Comparison of ENCODE assay signal across 27 mouse cellular contexts in genomic region chr6:28645231-28645630, GRCm38 (mm10).
"Had no signal": no experiment of that assay in that cellular context is flagged by ENCODE, and none has a peak within 500 bp of the region (broad histone marks: within the 10 kb centered on the region; RNA-seq: fewer than 3 reads in every experiment).

No protein-coding gene starts in this region.

- H3K27me3 ChIP-seq: limb, embryonic 12.5 days; limb, embryonic 13.5 days; limb, embryonic 15.5 days; liver, embryonic 12.5 days; liver, embryonic 13.5 days; liver, embryonic 15.5 days; lung, embryonic 15.5 days; megakaryocyte, embryonic 14.5 days; midbrain, embryonic 12.5 days; midbrain, embryonic 13.5 days; midbrain, embryonic 15.5 days; neural tube, embryonic 12.5 days had no signal

- H3K9ac ChIP-seq: limb, embryonic 12.5 days; limb, embryonic 13.5 days; limb, embryonic 15.5 days; liver, embryonic 12.5 days; liver, embryonic 13.5 days; liver, embryonic 14.5 days; liver, embryonic 15.5 days; liver, postnatal 0 days; lung, embryonic 14.5 days; lung, embryonic 15.5 days; midbrain, embryonic 12.5 days; midbrain, embryonic 13.5 days; midbrain, embryonic 15.5 days; neural tube, embryonic 12.5 days had no signal

- H3K36me3 ChIP-seq: limb, embryonic 10.5 days; limb, embryonic 12.5 days; limb, embryonic 13.5 days; limb, embryonic 15.5 days; liver, embryonic 12.5 days; liver, embryonic 13.5 days; liver, embryonic 15.5 days; lung, embryonic 15.5 days; midbrain, embryonic 10.5 days; midbrain, embryonic 12.5 days; midbrain, embryonic 13.5 days; midbrain, embryonic 15.5 days; neural tube, embryonic 12.5 days had no signal

- H3K9me3 ChIP-seq: limb, embryonic 10.5 days; limb, embryonic 12.5 days; limb, embryonic 13.5 days; limb, embryonic 15.5 days; liver, embryonic 12.5 days; liver, embryonic 13.5 days; liver, embryonic 15.5 days; lung, embryonic 15.5 days; megakaryocyte, embryonic 14.5 days; midbrain, embryonic 10.5 days; midbrain, embryonic 12.5 days; midbrain, embryonic 13.5 days; midbrain, embryonic 15.5 days; neural tube, embryonic 12.5 days had no signal

- H3K4me1 ChIP-seq: limb, embryonic 10.5 days; limb, embryonic 12.5 days; liver, embryonic 12.5 days; liver, embryonic 13.5 days; liver, embryonic 15.5 days; lung, embryonic 15.5 days; midbrain, embryonic 10.5 days had no signal

- H3K27ac ChIP-seq: limb, embryonic 10.5 days; limb, embryonic 12.5 days; limb, embryonic 13.5 days; limb, embryonic 15.5 days; liver, embryonic 12.5 days; liver, embryonic 13.5 days; liver, embryonic 14.5 days; liver, embryonic 15.5 days; lung, embryonic 15.5 days; macrophage; midbrain, embryonic 10.5 days; midbrain, embryonic 12.5 days; midbrain, embryonic 13.5 days; midbrain, embryonic 15.5 days; neural tube, embryonic 12.5 days had no signal

- H3K4me3 ChIP-seq: limb, embryonic 10.5 days; limb, embryonic 12.5 days; limb, embryonic 13.5 days; limb, embryonic 15.5 days; liver, embryonic 12.5 days; liver, embryonic 13.5 days; liver, embryonic 15.5 days; lung, embryonic 15.5 days; megakaryocyte, embryonic 14.5 days; midbrain, embryonic 10.5 days; midbrain, embryonic 12.5 days; midbrain, embryonic 13.5 days; midbrain, embryonic 15.5 days; myocyte; neural tube, embryonic 12.5 days had no signal

- DNase-seq: left cerebral cortex, postnatal 4 days; liver; liver, embryonic 13.5 days; liver, postnatal 0 days; lung, adult 18-20 months; lung, adult 2 months; lung, embryonic 14.5 days; lung, postnatal 10 days; lung, postnatal 36 days; lung, postnatal 4 days; midbrain, embryonic 14.5 days had no signal
